Mouse (Mus musculus): ENCODE measurements around the gene Tspyl3.

DNA sequence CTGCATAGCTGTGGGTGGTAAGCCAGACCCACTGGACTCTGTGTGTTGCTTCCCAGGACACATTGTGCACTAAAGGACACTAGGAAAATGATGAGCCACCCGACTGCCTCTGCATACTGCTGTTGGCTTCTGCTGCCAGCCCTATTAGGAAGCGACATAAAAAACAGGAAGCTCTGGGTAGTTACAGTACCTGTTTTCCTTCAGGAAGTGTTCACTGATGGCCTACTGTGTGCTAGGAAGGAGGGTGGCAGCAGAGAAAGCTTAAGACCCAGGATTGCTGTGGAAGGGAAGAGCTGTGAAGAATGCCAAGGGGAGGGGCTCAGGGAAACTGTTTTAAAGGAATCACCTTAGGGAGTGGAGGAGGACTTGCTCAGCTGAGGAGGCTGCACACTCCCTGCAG lies 42.1 kb upstream of the Tspyl3 start:
- no peak for TF ChIP-seq CTCF (IDR thresholded peaks at IDR 0.05)
- no peak for TF ChIP-seq EP300 (IDR thresholded peaks at IDR 0.05)

Data from lung, postnatal 0 days (tissue).